Mouse (Mus musculus): ENCODE results near the gene Chrna9.

- TF ChIP-seq CTCF (IDR thresholded peaks at IDR 0.05; ENCODE audit: control insufficient read depth, insufficient read depth, low read length) = no peak
- no peak for TF ChIP-seq POLR2A (IDR thresholded peaks at IDR 0.05; ENCODE audit: borderline replicate concordance, control insufficient read depth, low read depth, low read length)
Observed at GRCm38 (mm10) chr5:65973189-65973588, 38.5 kb downstream of the Chrna9 start.

Measured in bone marrow, adult 2 months (tissue).